Mouse (Mus musculus) thymus, postnatal 25 days (tissue): ENCODE measurements around the gene Dgkh.

ENCODE experiments used
- DNase-seq: peaks from one replicate; pipeline ENCODE4 v3.0.0; 2022

The Dgkh gene

GRCm38 (mm10) chr14:78669986-78670385, 62.6 kb downstream of the Dgkh start:
- DNase-seq = peak; percentile 12

- peak; percentile 80 for DNase-seq
These were observed 64.3 kb downstream of the Dgkh start for GRCm38 (mm10) chr14:78668291-78668690.

- no peak for DNase-seq
These were observed 64.8 kb downstream of the Dgkh start for GRCm38 (mm10) chr14:78667763-78668162.

DNA sequence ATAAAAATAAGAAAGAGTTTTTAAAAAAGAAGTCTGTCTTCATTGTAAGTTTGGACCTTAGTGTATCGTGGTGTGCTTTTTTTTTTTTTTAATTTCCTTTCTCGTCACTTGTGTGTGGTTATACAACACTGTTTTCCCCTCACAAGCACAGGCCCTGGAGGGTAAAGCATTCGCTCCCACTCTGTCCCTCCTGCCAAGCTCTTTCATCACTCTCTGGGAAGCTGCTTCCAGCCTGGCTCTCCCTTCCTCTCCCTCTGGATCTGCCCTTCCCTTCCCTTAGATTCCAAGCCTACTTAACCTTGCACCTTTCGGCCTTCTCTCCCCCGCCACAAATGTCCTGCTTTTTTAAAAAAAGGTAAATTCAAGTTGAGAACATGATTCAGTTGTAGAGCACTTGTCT, 69.9 kb downstream of the Dgkh start:
- no peak for DNase-seq

DNA sequence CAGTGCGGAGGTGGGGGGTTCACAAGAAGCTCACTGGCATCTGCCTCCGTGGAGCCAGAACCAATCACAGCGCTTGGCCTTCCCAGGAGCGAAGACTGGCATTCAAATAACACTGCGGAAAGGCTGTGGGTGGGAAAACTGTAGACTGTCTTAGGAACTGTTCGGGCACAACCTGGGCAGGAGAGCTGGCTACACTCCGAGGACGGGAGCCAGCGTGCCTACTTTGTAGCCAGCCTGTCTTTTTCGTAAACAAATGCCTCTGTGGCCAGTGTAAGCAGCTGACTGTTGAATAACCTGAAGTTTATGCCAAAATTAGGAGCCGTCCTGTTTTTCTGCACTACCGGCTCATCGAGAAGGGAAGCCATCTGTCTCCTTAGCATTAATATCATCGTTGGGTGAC, 71.1 kb downstream of the Dgkh start:
- no peak for DNase-seq

- DNase-seq = no peak
These were observed 73.9 kb downstream of the Dgkh start for GRCm38 (mm10) chr14:78658697-78659096.

GRCm38 (mm10) chr14:78656832-78657626, 75.5 kb downstream of the Dgkh start:
- no peak for DNase-seq

- DNase-seq = no peak
These were observed 77.5 kb downstream of the Dgkh start for GRCm38 (mm10) chr14:78654939-78655556.

DNA sequence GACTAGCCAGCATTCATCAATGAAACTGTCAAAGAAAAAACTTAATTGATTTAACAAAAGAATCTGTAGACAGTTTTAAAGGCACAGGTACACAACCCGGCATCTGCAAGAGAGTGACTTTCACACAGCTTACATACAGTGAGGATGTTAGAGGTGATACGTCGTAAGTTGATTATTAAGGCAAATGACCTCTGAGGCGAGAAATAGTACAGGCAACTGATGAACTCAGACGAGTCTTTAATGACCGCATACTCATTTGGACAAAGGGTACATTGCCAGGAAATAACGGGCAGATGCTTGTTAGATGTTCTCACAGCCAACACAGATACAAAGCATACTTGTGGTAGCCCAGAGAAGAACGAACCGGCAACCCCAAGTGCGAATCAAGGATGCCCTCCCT, 78.4 kb downstream of the Dgkh start:
- DNase-seq = no peak

- DNase-seq = peak; percentile 28
These were observed 79.2 kb downstream of the Dgkh start for GRCm38 (mm10) chr14:78653333-78653732.

GRCm38 (mm10) chr14:78651696-78652095, 80.9 kb downstream of the Dgkh start:
- DNase-seq = no peak

DNA sequence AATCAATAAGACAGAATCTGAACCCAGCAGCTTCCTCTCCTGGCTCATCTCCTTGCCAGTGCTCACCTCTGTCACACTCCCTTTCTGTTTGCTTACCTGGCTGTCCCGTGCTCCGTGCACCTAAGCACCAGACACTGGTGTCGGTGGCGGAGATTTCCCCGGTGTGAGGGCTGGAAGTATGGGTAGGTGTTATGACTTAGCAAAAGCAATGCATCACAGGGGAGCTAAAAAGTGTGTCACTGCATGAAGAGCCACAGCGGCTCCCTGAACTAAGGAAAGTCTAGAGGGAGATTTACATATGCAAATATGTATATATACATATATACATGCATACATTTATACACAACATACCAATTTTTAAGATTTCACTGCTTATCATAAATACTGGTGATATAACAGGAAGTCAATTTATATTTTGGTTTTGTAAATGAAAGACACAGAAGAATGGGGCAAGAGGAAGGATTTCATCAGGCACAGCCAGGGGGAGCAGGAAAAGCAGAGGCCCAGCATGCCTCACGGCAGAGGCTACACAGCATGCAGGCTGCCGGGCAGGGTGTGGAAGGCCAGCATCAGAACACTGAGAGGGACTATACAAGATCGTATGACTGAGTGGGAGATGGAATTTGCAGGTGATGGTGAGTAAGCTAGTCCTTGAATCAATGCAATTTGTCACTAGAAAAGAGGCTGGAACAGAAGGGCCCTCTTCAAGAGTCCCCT, 82.0 kb downstream of the Dgkh start:
- DNase-seq = no peak

GRCm38 (mm10) chr14:78649525-78650274, 82.9 kb downstream of the Dgkh start:
- DNase-seq = no peak

DNA sequence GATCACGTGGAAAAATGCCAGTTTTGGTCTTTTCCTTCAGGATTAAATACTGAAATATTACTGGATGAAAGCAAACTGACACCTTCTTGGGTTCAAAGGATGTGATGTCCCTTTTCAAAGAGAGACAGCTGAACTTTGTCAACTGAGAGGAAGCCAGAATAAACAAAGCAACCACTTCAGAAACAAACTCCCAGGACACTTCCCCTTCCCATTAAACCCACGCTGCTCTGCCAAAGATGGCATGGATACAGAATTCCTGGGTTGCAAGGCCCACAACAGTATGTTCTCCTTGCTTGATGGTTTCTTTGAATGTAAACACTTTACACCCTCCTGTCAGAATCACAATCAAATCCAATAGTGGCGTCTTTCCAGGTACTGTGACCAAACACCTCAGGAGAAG, 87.0 kb downstream of the Dgkh start:
- DNase-seq = no peak

DNA sequence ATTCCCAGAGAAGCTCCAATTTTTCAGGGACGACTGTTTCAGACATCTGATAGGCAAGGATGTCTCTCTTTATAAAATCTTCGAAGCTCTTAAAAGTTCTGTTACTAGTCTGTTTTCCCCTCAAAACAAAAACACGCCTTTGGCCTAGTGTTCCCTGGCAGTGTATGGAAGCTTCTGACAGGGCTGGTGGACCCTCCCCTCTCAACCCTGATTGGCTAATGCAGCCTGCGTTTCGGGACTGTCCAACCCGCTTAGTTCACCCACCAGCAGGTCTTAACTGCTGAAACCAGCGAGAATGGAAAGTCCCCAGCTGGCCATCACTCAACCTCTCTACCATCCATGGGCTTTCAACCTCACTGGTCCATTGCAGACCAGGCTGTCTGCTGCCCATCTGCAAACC, 91.3 kb downstream of the Dgkh start:
- no peak for DNase-seq

GRCm38 (mm10) chr14:78639691-78640090, 92.9 kb downstream of the Dgkh start:
- no peak for DNase-seq

DNA sequence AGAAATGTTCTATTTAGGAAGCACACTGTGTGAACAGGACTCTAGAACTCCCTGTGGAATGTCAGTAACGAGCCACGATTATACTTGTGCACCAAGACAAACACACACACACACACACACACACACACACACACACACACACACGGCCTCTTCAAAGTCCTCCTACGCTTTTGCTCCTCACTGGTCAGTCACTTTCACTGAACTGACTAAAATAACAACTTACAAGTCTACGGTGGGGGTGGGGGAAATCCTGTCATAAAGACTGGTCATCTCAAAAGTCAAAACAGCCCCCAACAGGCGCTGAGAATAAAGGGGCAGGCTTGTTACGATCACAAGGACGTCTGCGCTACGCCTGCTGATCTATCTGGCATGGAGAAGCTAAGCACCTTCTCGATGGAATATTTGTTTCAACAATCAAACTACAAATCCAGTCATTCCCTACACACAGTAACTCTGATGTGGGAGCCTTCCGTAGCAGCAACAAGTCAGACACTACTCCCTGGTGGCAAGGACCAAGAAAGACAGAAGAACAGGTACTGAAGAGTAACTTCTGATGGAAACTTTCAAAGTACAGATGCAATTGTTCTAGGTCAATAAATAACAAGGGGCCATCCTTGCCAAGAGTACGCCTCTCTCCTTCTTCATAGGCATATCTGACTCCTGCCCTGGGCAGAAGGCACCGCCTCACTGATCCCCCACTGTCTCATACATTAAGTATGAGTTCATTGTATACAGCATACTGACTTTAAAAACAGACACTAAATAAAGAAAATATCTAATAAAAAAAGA, 96.8 kb downstream of the Dgkh start:
- DNase-seq = no peak

DNA sequence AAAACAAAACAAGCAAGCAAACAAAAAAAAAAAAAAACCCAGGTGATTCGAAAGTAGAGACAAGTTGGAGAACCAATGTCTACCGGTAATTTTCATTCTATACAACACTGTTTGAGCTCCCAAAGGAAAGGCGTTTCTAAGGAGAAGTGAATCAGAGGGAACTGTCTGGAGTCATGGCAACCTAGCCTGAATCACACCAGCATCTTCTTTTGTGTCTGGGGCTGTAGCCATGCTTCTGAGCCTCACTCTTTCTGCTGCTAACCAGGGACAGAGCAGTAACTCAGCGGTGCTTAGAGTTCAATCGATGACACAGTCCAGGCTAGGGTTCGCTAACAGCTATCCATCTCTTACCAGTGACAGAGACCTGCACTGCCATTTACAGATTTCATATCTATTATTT, 99.8 kb downstream of the Dgkh start:
- no peak for DNase-seq

GRCm38 (mm10) chr14:78630923-78631875, 101.4 kb downstream of the Dgkh start:
- DNase-seq = peak; percentile 33

DNA sequence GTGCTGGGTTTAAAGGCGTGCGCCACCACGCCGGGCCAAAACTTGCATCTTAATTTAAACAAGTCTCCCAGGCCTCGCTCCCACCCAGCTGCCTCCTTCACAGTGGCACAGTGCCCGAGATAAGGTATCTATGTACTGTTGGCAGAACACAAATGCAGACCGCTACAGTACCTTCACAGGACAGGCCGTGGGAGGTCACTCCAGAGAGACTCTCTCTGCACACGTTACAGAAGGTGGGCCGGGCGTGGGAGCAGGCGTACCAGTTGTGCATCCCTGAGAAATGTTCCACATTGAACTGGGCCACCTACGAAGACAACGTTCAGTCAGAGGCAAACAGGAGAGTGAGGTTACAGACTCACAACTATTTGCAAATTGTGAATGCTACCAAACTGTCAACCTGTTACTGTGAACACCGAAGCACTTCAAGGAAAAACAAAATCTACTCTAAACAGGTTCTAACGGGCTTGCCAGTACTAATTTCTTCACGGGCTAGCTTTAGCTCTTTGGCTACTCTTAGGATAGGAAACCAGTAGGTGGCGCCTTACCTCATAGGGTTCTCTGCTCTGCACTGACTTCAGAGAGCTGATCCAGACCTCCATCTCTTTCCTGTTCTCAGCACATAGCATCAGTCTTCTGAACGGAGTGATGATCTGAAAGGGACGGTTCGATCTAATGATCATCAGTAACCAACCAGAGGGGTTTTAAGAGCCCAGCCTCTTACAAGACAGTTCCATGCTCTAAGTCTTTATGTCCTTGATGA, 104.9 kb downstream of the Dgkh start:
- peak; percentile 54 for DNase-seq
